Mouse (Mus musculus) midbrain, embryonic 10.5 days (tissue): Measurements from ENCODE around the gene Crygn. TPM values are rescaled to one million over a fixed set of nuclear protein-coding genes. Genes with fewer than 3 reads are reported as not detected.

Source experiments
- DNase-seq: peaks from one replicate; pipeline ENCODE4 v3.0.0-alpha.2; 2017; ENCODE audit warnings: low spot score
- H3K27ac ChIP-seq: fragments of 300-500 bp; sonication (generic); replicated peaks from 2 replicates; pipeline ENCODE4 v1.5.1; 2016; ENCODE audit warnings: mild to moderate bottlenecking
- H3K27me3 ChIP-seq: fragments of 300-500 bp; sonication (generic); 2 replicates; pipeline ENCODE4 v1.6.1; 2016; ENCODE audit warnings: low read depth, mild to moderate bottlenecking; ENCODE audit not compliant: poor library complexity, severe bottlenecking
- H3K36me3 ChIP-seq: fragments of 300-500 bp; sonication (generic); 2 replicates; pipeline ENCODE4 v1.6.1; 2016; ENCODE audit warnings: mild to moderate bottlenecking, moderate library complexity
- H3K4me1 ChIP-seq: fragments of 300-500 bp; sonication (generic); 2 replicates; pipeline ENCODE4 v1.6.1; 2016
- H3K4me3 ChIP-seq: fragments of 300-500 bp; sonication (generic); 2 replicates; pipeline ENCODE4 v1.5.1; 2016; ENCODE audit warnings: mild to moderate bottlenecking, moderate library complexity
- H3K9me3 ChIP-seq: fragments of 300-500 bp; sonication (generic); replicated peaks from 2 replicates; pipeline ENCODE4 v1.6.1; 2016; ENCODE audit warnings: mild to moderate bottlenecking
- whole genome bisulfite sequencing: fragments of 180-500 bp; shearing (Covaris S2); methylation state at CpG from one replicate; pipeline ENCODE4 v1.1.7; 2016; 5-methylcytosine and 5-hydroxymethylcytosine counted together
- polyA plus RNA-seq: library from polyadenylated mRNA; unstranded; fragments of >200 nt; fragmentation: Nextera tagmentation; extraction: Ambion mirVana; gene quantifications from 2 replicates; pipeline ENCODE4 v1.2.1, GENCODE M21; 2016

The Crygn gene
- polyA plus RNA-seq, 1 experiment from 2014 or later, result not detected

DNA sequence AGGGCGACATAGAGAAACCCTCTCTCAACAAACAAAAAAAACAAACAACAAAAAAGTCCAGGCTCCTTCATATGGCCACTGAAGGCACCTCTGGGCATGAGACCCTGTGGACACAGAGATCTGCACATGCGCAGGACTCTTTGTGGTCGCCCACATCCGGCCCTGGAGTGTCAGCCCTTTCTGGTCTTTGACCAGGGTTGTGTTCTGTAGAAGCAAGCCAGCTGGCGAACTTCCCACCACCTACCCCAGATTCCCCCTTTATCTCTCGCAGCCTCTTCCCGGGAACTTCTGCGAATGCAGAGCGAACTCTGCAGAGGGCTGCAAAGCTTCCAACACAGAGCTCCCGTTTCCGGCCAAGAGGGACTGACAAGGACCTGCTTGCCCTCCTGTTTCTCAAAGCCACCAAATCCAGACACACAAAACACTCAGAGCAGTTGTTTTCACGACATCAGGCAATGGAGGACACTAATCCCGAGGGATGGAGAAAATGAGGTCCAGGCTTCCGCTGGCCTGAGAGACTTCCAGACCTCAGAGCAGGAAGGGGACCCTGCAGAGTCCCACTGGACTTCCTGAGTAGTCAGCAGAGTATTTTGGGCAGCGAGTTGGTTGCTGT lies 18.6 kb downstream of the Crygn start:
- Histone ChIP-seq H3K27me3 (no peaks in the 10 kb centered on the region), H3K27ac (no peak overlapping the region), H3K4me3 (no peak overlapping the region), H3K4me1 (peaks cover 10% of the 10 kb centered on the region; the same call in 1 of the 2 replicates), H3K9me3 (no peaks in the 10 kb centered on the region), H3K36me3 (no peaks in the 10 kb centered on the region)
- WGBS, result 63% methylated on average over 15 of the region's 15 CpGs
- no peak for DNase-seq

DNA sequence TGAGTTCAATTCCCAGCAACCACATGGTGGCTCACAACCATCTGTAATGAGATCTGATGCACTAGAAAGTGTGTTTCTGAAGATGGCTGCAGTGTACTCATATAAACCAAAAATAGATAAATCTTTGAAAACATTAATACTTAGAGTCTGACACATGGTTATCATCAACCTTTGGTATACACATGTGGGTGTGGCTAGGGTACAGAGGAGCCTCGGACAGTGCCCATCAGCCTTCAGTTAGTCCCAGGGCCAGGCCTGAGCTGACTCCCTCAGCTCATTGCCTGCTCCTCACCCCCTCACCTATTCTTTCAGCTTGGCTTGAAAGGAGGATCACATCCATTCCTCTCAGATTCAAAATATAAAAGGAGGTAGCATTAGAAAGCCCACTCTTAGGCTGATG lies 19.3 kb downstream of the Crygn start:
- no peak overlapping the region for H3K4me3 ChIP-seq
- H3K9me3 ChIP-seq, result no peaks in the 10 kb centered on the region
- peaks cover 16% of the 10 kb centered on the region for H3K4me1 ChIP-seq
- H3K27me3 ChIP-seq, result no peaks in the 10 kb centered on the region
- H3K27ac ChIP-seq, result no peak overlapping the region
- no peaks in the 10 kb centered on the region for H3K36me3 ChIP-seq
- no peak for DNase-seq
- WGBS, result 85% methylated on average over 1 of the region's 1 CpGs

DNA sequence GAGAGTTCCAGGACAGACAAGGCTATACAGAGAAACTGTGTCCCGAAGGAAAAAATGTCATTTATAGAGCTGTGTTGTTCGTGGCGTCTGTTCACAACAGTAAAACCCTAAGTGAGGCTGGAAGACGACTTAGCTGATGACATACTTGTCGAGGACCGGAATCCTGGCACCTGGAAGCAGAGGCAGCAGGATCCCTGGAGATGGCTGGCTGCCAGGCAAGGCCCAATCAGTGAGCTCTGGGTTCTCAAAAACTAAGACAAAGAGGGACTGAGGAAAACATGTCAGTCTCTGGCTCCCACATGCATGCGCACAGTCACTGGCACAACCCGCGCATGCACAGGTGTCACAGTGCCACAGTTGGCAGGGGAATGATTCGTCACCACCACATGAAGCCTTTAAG lies 20.2 kb downstream of the Crygn start:
- H3K27ac ChIP-seq, result no peak overlapping the region
- no peak overlapping the region for H3K4me3 ChIP-seq
- 93% methylated on average over 10 of the region's 10 CpGs for WGBS
- H3K36me3 ChIP-seq, result no peaks in the 10 kb centered on the region
- DNase-seq, result no peak
- H3K9me3 ChIP-seq, result no peaks in the 10 kb centered on the region
- peaks cover 25% of the 10 kb centered on the region for H3K4me1 ChIP-seq
- H3K27me3 ChIP-seq, result peaks cover under 1% of the 10 kb centered on the region; the same call in 1 of the 2 replicates

DNA sequence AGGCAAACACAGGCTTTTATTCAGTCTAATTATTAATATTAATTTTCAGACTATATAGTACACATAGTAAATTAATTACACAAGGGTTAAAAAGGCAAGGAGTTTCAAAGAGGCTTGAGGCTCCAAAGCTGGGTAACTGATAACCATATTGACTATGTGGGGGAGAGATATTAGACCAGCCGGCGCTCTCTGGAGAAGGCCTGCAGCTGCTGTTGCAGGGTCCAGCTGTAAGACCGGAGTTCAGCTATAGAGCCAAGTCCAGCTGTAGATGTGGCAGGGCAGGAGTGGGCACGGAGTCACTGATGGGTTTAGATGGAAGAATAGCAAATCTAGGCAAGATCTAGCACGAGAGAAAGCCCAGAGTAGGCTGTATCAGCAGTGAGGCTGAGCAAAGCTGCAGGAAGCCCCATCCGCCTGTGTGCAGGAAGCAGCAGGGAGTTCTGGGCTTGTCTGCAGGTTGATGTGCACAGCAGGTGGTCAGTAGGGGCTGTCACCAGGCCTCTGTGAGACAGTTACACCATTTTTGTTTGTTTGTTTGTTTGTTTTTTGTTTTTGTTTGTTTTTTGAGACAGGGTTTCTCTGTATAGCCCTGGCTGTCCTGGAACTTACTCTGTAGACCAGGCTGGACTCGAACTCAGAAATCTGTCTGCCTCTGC lies 23.9 kb downstream of the Crygn start:
- Histone ChIP-seq H3K27ac (peak overlapping the region; percentile 64; the same call in 1 of the 2 replicates), H3K9me3 (no peaks in the 10 kb centered on the region), H3K4me1 (peaks cover 46% of the 10 kb centered on the region), H3K36me3 (no peaks in the 10 kb centered on the region), H3K27me3 (peaks cover 36% of the 10 kb centered on the region), H3K4me3 (no peak overlapping the region)
- no peak for DNase-seq
- WGBS, result 68% methylated on average over 7 of the region's 7 CpGs

DNA sequence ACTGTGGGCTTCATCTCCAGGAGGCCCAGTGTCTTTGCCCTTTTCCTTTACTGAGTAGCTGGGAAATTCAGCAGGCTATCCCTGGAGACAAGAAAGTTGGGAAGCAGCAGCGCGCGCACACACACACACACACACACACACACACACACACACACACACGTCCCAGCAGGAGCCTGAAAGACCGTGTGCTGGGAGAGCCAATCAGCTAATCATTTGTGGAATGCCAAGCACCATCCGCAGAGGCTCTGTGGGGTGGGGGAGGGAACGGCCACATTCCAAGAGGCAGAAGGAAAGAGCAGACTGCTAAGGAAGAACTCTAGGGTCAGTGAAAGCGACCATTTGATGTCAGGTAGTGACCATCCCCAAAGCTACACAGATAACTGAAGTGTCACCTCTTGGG lies 24.7 kb downstream of the Crygn start:
- 2% methylated on average over 8 of the region's 8 CpGs for WGBS
- H3K36me3 ChIP-seq, result no peaks in the 10 kb centered on the region
- peaks cover 44% of the 10 kb centered on the region for H3K27me3 ChIP-seq
- no peaks in the 10 kb centered on the region for H3K9me3 ChIP-seq
- no peak overlapping the region for H3K4me3 ChIP-seq
- peak overlapping the region; percentile 64 for H3K27ac ChIP-seq
- DNase-seq, result peak; percentile 78
- H3K4me1 ChIP-seq, result peaks cover 46% of the 10 kb centered on the region

DNA sequence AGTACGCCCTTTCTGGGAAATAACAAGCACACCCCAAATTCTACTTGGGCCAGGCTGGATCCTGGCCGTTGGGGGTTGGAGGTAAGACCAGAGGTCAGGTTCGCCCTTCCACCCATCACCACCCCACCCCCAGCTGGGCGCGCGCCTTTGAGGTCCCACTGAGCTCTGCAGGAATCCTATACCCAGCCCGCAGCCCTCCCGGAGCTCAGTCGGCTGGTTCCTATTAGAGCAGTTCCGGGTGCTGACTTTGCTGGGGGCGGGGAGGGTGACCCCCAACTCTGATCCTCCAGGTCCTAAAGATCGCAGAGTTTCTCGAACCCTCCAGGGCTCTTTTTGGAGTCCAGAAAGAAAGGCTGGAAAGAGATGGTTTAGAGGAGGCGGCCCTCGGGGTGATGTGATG lies 26.8 kb downstream of the Crygn start:
- H3K4me1 ChIP-seq, result peaks cover 49% of the 10 kb centered on the region
- H3K9me3 ChIP-seq, result no peaks in the 10 kb centered on the region
- peak; percentile 40 for DNase-seq
- peak overlapping the region; percentile 76; the same call in 1 of the 2 replicates for H3K27ac ChIP-seq
- peaks cover 45% of the 10 kb centered on the region for H3K27me3 ChIP-seq
- H3K36me3 ChIP-seq, result no peaks in the 10 kb centered on the region
- WGBS, result 3% methylated on average over 15 of the region's 15 CpGs
- H3K4me3 ChIP-seq, result peak overlapping the region; percentile 58

DNA sequence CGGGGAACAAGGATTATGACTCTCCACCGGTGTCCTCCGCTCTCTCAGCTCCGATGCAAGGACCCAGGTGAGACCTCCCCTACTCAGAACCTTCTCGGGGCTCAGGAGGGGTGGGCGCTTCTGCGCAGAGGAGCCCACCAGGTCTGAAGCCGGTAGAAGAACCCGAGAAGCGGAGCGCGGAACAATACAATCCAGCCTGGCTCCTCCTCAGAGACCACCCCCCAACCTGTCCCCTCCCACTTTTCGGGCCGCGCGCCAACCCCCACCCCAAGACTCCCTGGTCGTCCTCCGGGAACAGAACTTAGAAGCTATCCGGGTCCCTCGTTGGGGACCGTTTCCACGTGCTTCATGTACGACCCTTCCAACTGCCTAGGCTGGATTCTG lies 27.3 kb downstream of the Crygn start, which contains the start of gene Wdr86:
TSS of gene Wdr86 (minus strand) at position 240 of the 384 bp plus-strand sequence.
- peak within 1 kb of the TSS; percentile 76 for H3K27ac ChIP-seq
- H3K36me3 ChIP-seq, result no peaks in the 10 kb centered on the region
- peak; percentile 59 for DNase-seq
- H3K9me3 ChIP-seq, result no peaks in the 10 kb centered on the region
- H3K4me1 ChIP-seq, result peaks cover 50% of the 10 kb centered on the region
- peak within 1 kb of the TSS; percentile 58 for H3K4me3 ChIP-seq
- H3K27me3 ChIP-seq, result peaks cover 45% of the 10 kb centered on the region
- under 1% methylated on average over 23 of the region's 23 CpGs for WGBS

DNA sequence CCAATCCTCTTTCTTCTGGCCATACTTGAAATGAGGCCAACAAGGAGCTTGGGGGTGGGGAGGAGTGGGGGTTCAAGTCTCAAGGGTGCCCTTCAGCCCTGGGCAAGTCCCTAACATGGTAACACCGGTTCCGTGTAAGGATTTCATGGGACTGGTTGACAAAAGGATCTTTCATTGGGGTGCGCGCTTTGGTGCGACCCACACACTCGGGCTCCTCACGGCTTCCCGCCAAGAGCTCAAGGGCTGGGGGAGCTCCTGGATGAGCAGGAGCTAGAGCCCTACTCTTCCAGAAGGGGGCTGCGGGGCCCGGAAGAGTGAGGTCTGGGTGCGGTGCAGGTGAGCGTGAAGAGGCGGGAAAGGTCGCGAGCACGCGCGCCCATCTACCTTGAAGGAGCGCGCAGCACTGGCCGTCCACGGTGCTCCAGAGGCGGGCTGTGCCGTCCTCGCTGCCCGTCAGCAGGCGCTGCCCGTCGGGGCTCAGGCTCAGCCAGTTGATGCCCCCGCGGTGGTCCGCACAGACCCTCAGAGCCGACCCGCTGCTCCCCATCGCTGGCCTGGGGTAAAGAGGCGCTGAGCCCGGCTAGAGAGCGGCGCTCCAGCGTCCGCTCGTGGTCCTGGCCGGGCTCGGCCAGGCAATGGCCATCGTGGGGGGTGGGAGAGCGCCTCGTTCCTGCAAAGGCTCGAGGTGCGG lies 27.9 kb downstream of the Crygn start:
- Histone ChIP-seq H3K36me3 (no peaks in the 10 kb centered on the region), H3K4me3 (peak overlapping the region; percentile 58), H3K4me1 (peaks cover 56% of the 10 kb centered on the region), H3K27me3 (peaks cover 45% of the 10 kb centered on the region), H3K27ac (peak overlapping the region; percentile 76), H3K9me3 (no peaks in the 10 kb centered on the region)
- WGBS, result 2% methylated on average over 49 of the region's 49 CpGs
- DNase-seq, result no peak

DNA sequence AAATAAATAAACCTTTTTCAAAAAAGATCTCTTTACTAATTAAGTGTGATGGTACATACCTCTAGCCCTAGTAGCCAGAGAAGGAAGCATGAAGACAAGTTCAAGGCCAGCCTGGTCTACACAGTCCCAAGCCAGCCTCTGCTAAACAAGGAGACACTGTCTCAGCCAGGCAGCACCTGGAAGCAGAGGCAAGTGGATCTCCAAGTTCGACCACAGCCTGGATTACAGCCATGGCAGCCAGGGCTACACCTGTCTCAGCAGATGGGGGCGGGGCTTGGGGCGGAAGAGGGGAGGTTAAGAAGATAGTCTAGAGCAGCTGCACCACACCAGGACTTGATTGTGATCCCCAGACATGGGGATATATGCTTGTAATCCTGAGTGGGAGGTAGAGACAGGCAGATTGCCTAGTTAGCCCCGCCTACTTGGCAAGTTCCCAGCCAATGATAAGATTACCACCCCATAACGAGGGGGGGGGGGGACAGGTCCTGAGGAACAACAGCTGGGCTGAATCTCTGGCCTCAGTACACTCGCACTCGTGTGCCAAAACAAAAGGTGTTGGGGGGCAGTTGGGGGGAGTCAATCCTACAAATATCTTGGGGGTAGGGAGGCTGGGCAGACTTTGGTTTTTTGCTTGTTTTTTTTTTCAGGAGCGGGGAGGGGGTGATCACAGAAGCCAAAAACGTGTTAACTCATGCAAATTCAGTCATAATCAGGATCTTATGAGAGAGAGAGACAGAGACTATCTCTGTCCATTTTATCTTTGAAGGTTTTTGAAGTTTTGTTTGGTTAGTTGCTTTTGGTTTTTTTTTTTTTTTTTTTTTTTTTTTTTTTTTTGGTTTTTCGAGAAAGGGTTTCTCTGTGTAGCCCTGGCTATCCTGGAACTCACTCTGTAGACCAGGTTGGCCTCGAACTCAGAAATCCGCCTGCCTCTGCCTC lies 30.6 kb downstream of the Crygn start:
- no peak for DNase-seq
- no peak overlapping the region for H3K4me3 ChIP-seq
- no peak overlapping the region for H3K27ac ChIP-seq
- no peaks in the 10 kb centered on the region for H3K36me3 ChIP-seq
- peaks cover 41% of the 10 kb centered on the region for H3K27me3 ChIP-seq
- H3K4me1 ChIP-seq, result peaks cover 46% of the 10 kb centered on the region
- WGBS, result 71% methylated on average over 12 of the region's 12 CpGs
- no peaks in the 10 kb centered on the region for H3K9me3 ChIP-seq

DNA sequence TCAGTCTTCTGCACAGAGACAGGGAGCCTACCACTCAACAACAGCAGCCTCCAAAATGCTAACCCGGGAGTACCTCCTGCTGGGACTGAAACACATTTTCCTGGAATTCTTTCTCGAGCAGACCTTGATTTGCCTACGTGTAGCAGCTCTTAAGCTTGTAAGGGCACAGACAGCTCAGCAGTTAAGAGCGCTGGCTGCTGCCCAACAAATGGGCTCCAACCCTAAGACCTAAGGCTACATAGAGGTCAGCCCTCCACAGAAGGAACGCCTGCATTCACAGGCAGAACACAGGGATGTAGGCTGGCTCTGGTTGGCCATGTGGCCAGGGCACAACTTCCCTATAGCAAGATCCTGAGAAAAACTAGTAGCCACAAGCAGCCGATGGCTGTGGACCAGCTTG lies 31.9 kb downstream of the Crygn start:
- peaks cover 28% of the 10 kb centered on the region for H3K27me3 ChIP-seq
- no peak for DNase-seq
- H3K4me1 ChIP-seq, result peaks cover 34% of the 10 kb centered on the region
- peak overlapping the region; percentile 65; the same call in 1 of the 2 replicates for H3K27ac ChIP-seq
- no peaks in the 10 kb centered on the region for H3K9me3 ChIP-seq
- no peaks in the 10 kb centered on the region; the same call in 1 of the 2 replicates for H3K36me3 ChIP-seq
- WGBS, result 72% methylated on average over 6 of the region's 6 CpGs
- H3K4me3 ChIP-seq, result no peak overlapping the region

DNA sequence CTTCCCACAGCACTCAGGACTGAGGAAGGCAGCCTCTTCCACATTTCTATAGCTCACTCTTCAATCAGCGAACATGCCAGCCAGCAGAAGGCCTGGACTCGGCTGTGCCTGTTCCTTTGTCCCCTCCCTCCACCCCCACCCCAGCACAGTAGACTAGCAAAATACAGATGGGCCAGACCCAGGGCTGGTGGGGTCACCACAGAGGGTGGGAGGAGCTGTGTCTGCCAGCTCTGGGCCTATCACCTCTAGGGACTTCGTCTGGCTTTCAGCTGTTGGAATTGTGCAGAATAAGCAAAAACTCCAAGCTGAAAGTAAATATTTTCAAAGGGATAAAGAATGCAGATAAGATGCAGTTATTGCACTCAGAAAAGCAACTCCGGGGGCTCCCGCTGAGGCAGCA lies 33.0 kb downstream of the Crygn start:
- H3K36me3 ChIP-seq, result no peaks in the 10 kb centered on the region; the same call in 1 of the 2 replicates
- H3K9me3 ChIP-seq, result no peaks in the 10 kb centered on the region
- peak overlapping the region; percentile 65 for H3K27ac ChIP-seq
- no peak overlapping the region for H3K4me3 ChIP-seq
- 60% methylated on average over 5 of the region's 5 CpGs for WGBS
- DNase-seq, result no peak
- peaks cover 18% of the 10 kb centered on the region for H3K27me3 ChIP-seq
- peaks cover 23% of the 10 kb centered on the region for H3K4me1 ChIP-seq

DNA sequence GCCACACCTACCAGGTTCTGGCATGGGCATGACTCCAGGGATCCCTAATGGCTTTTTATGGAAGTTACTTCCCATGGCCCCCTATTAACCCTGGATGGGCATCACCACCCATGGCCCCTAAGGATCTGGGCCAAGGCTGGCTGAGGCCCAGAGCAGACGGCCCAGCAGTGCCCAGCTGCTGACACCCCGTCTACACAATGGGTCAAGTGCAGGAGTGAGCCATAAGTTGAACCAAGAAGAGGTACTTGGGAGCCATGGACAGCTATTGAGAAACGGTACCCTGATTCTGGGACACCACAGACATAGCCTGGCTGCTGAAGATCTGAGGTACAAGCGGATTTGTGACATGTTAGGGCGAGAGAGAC lies 33.6 kb downstream of the Crygn start:
- WGBS, result 85% methylated on average over 5 of the region's 5 CpGs

More for the DNA sequence above, 33.6 kb downstream of the Crygn start:
- H3K4me1 ChIP-seq, result peaks cover 19% of the 10 kb centered on the region
- peak overlapping the region; percentile 65 for H3K27ac ChIP-seq
- H3K27me3 ChIP-seq, result peaks cover 12% of the 10 kb centered on the region
- no peak overlapping the region for H3K4me3 ChIP-seq
- no peak for DNase-seq
- no peaks in the 10 kb centered on the region for H3K9me3 ChIP-seq
- no peaks in the 10 kb centered on the region; the same call in 1 of the 2 replicates for H3K36me3 ChIP-seq
